Mouse (Mus musculus) hindbrain, postnatal 0 days (tissue): ENCODE measurements at regions not wholly inside any gene's neighbourhood (a gene's known extent, or its start where the extent isn't known, plus 50 kb on each side); places are given as distances from the start of the nearest gene placed in this dataset.

ENCODE experiments used
- ATAC-seq: fragments of 200-750 bp; cut with Nextera tagmentation; 2 replicates; pipeline ENCODE4 v1.8.0; 2017; ENCODE audit warnings: mild to moderate bottlenecking, moderate TSS enrichment, moderate library complexity
- DNase-seq: peaks from one replicate; pipeline ENCODE4 v3.0.0-alpha.2; 2015; ENCODE audit warnings: low spot score
- H3K27ac ChIP-seq: fragments of 300-500 bp; sonication (generic); 2 replicates; pipeline ENCODE4 v1.5.1; 2014; ENCODE audit warnings: mild to moderate bottlenecking
- H3K27me3 ChIP-seq: fragments of 300-500 bp; sonication (generic); 2 replicates; pipeline ENCODE4 v1.6.1; 2014; ENCODE audit warnings: low read length, mixed read lengths; ENCODE audit not compliant: insufficient read depth
- H3K36me3 ChIP-seq: fragments of 300-500 bp; sonication (generic); 2 replicates; pipeline ENCODE4 v1.6.1; 2014; ENCODE audit warnings: low read length, mixed read lengths; ENCODE audit not compliant: insufficient read depth
- H3K4me1 ChIP-seq: fragments of 300-500 bp; sonication (generic); 2 replicates; pipeline ENCODE4 v1.6.1; 2014; ENCODE audit warnings: antibody characterized with exemption, low read length, mixed read lengths; ENCODE audit not compliant: insufficient read depth
- H3K4me2 ChIP-seq: fragments of 300-500 bp; sonication (generic); 2 replicates; pipeline ENCODE4 v1.6.1; 2014; ENCODE audit warnings: low read depth, mild to moderate bottlenecking, low read length, moderate library complexity, mixed read lengths
- H3K4me3 ChIP-seq: fragments of 300-500 bp; sonication (generic); 2 replicates; pipeline ENCODE4 v1.5.1; 2014; ENCODE audit warnings: low read length
- H3K9ac ChIP-seq: fragments of 300-500 bp; sonication (generic); replicated peaks from 2 replicates; pipeline ENCODE4 v1.6.1; 2014; ENCODE audit warnings: mild to moderate bottlenecking, low read length, moderate library complexity, mixed read lengths
- H3K9me3 ChIP-seq: fragments of 300-500 bp; sonication (generic); 2 replicates; pipeline ENCODE4 v1.6.1; 2016; ENCODE audit warnings: low read length, mixed read lengths
- CTCF ChIP-seq: IDR thresholded peaks from 2 replicates; pipeline ENCODE4 v1.5.1; 2016; ENCODE audit warnings: antibody characterized with exemption, control low read depth, low read depth
- WGBS: fragments of 180-500 bp; shearing (Covaris S2); extraction: QIAGEN DNeasy Blood & Tissue Kit; methylation state at CpG from one replicate; pipeline ENCODE4 v1.1.7; 2014; 5-methylcytosine and 5-hydroxymethylcytosine counted together

GRCm38 (mm10) chr3:72149685-72150084 lies 818.0 kb downstream of the Sis start:
- Histone ChIP-seq H3K9me3 (no peaks in the 10 kb centered on the region), H3K4me2 (no peak overlapping the region), H3K9ac (no peak overlapping the region), H3K27me3 (no peaks in the 10 kb centered on the region), H3K27ac (no peak overlapping the region), H3K36me3 (no peaks in the 10 kb centered on the region), H3K4me3 (no peak overlapping the region), H3K4me1 (no peaks in the 10 kb centered on the region)
- WGBS = 41% methylated on average over 2 of the region's 2 CpGs
- DNase-seq = peak; percentile 17
- no peak for TF ChIP-seq CTCF
- ATAC-seq = no peak
